Mouse (Mus musculus): ENCODE data around the gene C87436.
"Not testable (repeated sequence)": the region's sequence is repeated elsewhere in the genome, so short reads cannot be mapped to it uniquely, and the experiment has no call there.

C87436 gene

GRCm38 (mm10) chr6:86487358-86488148 lies 49.4 kb downstream of the C87436 start:
- DNase-seq: peak; percentile 71

GRCm38 (mm10) chr6:86488149-86488485 lies 49.9 kb downstream of the C87436 start:
- DNase-seq: peak; percentile 68

GRCm38 (mm10) chr6:86489945-86490344 lies 51.8 kb downstream of the C87436 start:
- no peak for DNase-seq

GRCm38 (mm10) chr6:86490413-86490812 lies 52.2 kb downstream of the C87436 start:
- DNase-seq: not testable (repeated sequence)

DNA sequence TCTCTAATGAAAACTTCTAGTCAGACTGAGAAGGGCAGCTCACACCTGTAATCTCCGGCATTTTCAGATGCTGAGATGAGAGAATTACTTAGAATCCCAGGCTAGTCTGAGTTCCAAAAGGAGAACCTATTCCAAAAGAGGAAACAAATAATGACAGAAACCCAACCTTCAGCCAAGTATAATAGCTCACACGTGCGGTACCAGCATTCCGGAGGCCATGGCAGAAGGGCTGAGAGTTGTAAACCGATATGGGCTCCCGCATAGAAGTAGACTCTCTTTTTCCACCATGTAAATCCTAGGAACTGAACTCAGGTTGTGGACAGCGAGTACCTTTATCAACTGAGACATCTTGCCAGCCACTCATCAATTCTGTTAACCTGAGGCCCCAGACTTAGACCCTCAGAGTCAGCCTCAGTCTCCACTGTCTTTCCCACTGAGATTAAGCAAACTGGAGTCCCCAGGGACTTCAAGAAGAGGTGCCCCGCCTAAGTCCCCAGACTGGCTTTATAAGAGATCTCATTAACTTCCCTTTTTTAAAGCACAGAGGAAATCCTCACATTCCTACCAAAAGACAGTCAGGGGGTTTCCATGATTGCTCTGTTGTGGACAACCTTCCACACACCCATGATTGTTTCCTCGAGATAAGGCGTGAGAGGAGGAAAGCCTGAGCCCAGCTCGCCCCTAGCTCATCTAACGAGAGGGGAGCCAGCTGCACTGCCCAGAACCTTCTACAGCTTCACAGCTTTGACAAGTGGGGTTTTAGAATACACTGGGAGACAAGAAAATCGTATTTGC lies 55.5 kb downstream of the C87436 start:
- DNase-seq: no peak

DNA sequence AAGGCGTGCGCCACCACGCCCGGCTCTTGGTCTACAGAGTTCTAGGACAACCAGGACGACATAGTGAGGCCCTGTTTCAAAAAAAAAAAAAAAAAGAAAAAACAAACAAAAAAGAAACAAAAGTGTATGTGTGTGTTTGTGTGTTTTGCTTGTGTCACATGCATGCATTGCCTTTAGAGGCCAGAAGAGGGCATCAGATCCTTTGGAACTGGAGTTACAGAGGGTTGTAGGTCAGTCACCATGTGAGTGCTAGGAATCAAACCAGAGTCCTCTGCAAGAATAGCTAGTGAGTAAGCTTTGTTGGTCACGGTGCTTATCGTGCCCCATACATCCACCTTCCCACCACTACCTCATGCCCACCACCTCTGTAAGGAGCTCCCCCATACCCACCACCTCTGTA lies 56.6 kb downstream of the C87436 start:
- DNase-seq: no peak

DNA sequence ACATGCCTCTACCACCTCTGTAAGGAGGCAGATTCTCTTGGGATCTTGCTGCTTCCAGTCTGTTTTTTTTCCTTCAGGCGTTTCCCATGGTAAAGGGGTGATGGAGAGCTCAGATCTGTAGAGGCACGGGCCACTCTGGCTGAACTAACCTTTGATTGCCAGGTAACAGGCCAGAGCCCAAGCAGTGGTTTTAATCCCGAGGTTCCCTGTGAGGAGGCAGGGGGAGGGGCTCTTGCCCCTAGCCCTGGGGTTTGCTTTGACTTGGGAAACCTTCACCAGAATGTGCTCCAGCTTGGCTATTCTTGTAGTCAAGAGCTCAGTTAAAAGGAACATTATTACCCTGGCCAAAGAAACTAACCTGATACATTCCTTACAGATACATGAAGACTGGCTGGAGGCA lies 57.5 kb downstream of the C87436 start:
- no peak for DNase-seq

DNA sequence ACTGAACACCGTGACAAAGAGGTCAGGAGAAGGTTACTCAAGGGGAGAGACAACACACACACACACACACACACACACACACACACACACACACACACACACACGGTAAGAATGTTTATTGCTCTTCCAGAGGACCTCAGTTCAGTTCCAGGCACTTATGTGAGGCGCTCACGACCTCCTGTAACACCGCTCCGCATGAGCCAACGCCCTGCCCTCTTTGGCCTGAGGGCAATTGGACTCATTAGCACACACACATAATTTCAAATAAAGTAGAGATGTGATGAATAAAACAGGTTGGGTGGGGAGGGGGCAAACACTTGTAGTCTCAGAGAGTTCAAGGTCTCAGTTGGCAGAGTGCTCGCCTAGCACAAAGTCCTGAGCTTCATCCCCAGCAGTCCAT lies 58.0 kb downstream of the C87436 start:
- no peak for DNase-seq

GRCm38 (mm10) chr6:86496585-86496984 lies 58.4 kb downstream of the C87436 start:
- DNase-seq: no peak

- no peak for DNase-seq
Observed at GRCm38 (mm10) chr6:86497071-86497815, 59.1 kb downstream of the C87436 start.

GRCm38 (mm10) chr6:86497942-86498732 lies 60.0 kb downstream of the C87436 start:
- no peak for DNase-seq

- no peak for DNase-seq
Observed at GRCm38 (mm10) chr6:86499571-86500109, 61.5 kb downstream of the C87436 start.

DNA sequence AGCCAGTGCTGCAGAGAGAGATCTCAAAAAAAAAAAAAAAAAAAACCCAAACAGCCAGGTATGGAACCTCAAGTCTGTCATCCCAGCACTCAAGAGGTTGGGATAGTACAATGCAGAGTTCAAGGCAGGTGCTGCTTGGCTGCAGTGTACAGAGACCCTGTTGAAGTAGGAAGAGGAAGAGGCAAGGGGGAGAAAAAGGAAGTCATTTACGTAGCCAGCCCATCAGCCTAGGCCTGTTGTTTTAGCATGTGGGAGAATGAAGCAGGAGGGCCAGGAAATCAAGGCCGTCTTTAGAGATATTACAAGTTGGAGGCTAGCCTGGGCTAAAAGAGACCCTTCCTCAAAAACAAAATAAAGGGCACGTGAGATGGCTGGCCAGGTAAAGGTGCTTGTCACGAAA lies 65.3 kb downstream of the C87436 start:
- DNase-seq: no peak

- no peak for DNase-seq
Observed at GRCm38 (mm10) chr6:86505671-86506070, 67.5 kb downstream of the C87436 start.

GRCm38 (mm10) chr6:86506309-86506708 lies 68.1 kb downstream of the C87436 start:
- no peak for DNase-seq

DNA sequence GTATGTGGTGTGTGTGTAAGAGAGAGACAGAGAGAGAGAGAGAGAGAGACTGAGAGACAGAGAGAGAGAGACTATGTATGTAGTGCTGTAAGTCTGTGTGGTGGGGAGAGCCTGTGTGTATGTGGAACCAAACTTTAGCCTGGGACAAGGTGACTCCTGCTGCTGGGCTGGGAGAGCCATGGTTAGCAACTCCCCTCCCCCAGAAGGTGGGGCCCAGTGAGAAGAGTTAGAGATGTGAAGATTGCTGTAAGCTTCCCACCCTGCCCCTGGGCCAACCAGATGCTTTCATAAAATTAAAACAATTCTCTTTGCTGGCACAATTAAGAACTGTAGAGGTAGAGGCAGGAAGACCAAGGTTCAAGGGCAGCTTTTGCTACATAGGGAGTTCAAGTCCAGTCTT lies 68.9 kb downstream of the C87436 start:
- DNase-seq: no peak

DNA sequence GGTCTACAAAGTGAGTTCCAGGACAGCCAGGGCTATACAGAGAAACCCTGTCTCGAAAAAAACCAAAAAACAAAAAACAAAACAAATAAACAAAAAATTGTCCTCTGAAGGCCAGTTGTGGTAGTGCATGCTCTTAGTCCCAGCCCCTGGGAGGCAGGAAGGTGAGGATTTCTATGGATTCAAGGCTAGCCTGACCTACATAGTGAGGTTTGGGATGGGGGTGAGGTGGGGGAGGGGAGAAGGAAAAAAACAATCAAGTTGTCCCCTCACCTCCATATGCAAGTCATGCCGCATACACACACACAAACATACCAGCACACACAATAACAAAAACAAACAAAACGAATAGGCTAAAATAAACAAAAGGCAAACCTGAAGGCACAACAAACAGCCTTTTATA lies 70.6 kb downstream of the C87436 start:
- no peak for DNase-seq

DNA sequence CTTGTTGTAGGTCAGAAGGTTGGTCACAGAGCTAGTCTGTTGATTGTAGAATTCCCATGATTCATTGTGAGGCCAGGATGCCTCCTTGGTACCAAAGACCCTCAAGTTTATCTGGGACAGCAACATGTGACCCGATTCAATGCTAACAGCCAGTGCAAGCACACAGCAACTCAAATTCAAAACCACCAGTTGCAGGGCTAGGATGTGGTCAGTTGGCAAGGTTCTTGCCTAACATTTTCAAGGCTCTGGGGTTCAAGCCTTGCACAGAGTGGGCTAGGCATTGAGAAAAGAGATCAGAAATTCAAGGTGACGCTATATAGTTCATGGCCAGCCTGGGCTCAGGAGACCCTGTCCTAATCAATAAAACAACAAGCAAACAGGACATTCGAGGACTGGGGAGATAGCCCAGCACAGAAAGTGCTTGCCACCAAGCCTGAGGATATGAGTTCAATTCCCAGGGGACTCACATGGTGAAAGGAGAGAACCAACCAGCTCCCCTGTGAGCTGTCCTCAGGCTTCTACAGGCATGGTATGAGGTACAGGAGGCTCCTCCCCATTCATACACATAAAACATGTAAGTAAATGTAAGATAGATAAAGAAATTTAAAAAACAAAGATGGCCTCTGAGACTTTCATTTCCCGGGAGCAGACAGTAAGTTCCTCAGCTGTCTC lies 71.2 kb downstream of the C87436 start:
- no peak for DNase-seq

GRCm38 (mm10) chr6:86509866-86510200 lies 71.7 kb downstream of the C87436 start:
- no peak for DNase-seq

- no peak for DNase-seq
Observed at GRCm38 (mm10) chr6:86510979-86511378, 72.8 kb downstream of the C87436 start.

DNA sequence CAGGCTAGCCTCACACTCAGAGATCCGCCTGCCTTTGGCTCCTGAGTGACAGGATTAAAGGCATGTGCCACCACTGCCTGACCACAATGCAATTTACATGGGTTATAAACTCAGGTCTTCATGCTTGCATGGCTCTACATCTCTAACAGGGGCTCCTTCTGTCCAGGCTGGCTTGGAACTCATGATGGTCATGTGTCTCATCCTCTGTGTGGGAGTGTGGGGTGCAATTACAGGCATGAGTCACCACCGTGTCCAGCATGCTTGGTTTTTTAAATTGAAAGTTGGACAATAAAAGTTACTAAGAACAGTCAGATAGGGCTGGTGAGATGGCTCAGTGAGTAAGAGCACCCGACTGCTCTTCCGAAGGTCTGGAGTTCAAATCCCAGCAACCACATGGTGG lies 75.1 kb downstream of the C87436 start:
- no peak for DNase-seq

GRCm38 (mm10) chr6:86516021-86516420 lies 77.8 kb downstream of the C87436 start:
- DNase-seq: no peak

Measured in cerebellum, adult 9-11 months (tissue).